Mouse (Mus musculus) heart, embryonic 16.5 days (tissue): Measurements from ENCODE around the gene Acad8. TPM values are rescaled to one million over a fixed set of nuclear protein-coding genes. Genes with fewer than 3 reads are reported as not detected.

Experiments
- ATAC-seq: fragments of 200-750 bp; cut with Nextera tagmentation; replicated peaks from 2 replicates; pipeline ENCODE4 v1.8.0; 2017; ENCODE audit warnings: moderate number of reproducible peaks; ENCODE audit not compliant: insufficient read depth, low FRiP score; ENCODE audit errors: extremely low read depth
- H3K27ac ChIP-seq: fragments of 300-500 bp; sonication (generic); 2 replicates; pipeline ENCODE4 v1.5.1; 2014; ENCODE audit warnings: mild to moderate bottlenecking, low read length, control low read depth, moderate library complexity
- H3K27me3 ChIP-seq: fragments of 300-500 bp; sonication (generic); 2 replicates; pipeline ENCODE4 v1.6.1; 2014; ENCODE audit warnings: low read length, mixed read lengths; ENCODE audit not compliant: control insufficient read depth, insufficient read depth
- H3K36me3 ChIP-seq: fragments of 300-500 bp; sonication (generic); 2 replicates; pipeline ENCODE4 v1.6.1; 2014; ENCODE audit not compliant: control insufficient read depth, insufficient read depth
- H3K4me1 ChIP-seq: fragments of 300-500 bp; sonication (generic); 2 replicates; pipeline ENCODE4 v1.6.1; 2014; ENCODE audit warnings: low read length, mixed read lengths; ENCODE audit not compliant: control insufficient read depth, insufficient read depth
- H3K4me2 ChIP-seq: fragments of 300-500 bp; sonication (generic); 2 replicates; pipeline ENCODE4 v1.6.1; 2014; ENCODE audit warnings: low read depth, mild to moderate bottlenecking, control low read depth, low read length
- H3K4me3 ChIP-seq: fragments of 300-500 bp; sonication (generic); 2 replicates; pipeline ENCODE4 v1.5.1; 2014; ENCODE audit warnings: mild to moderate bottlenecking, control low read depth, low read length
- H3K9ac ChIP-seq: fragments of 300-500 bp; sonication (generic); 2 replicates; pipeline ENCODE4 v1.6.1; 2014; ENCODE audit warnings: low read length, control low read depth
- H3K9me3 ChIP-seq: fragments of 300-500 bp; sonication (generic); replicated peaks from 2 replicates; pipeline ENCODE4 v1.6.1; 2016; ENCODE audit warnings: low read length; ENCODE audit not compliant: control insufficient read depth
- WGBS: fragments of 180-500 bp; shearing (Covaris S2); extraction: QIAGEN DNeasy Blood & Tissue Kit; methylation state at CpG from one replicate; pipeline ENCODE4 v1.1.7; 2014; 5-methylcytosine and 5-hydroxymethylcytosine counted together
- polyA plus RNA-seq: library from polyadenylated mRNA; unstranded; fragments of >200 nt; fragmentation: Nextera tagmentation; extraction: Ambion mirVana; gene quantifications from 2 replicates; pipeline ENCODE4 v1.2.1, GENCODE M21; 2015

Gene Acad8
- polyA plus RNA-seq, 1 experiment from 2014 or later, result 37.1 TPM

DNA sequence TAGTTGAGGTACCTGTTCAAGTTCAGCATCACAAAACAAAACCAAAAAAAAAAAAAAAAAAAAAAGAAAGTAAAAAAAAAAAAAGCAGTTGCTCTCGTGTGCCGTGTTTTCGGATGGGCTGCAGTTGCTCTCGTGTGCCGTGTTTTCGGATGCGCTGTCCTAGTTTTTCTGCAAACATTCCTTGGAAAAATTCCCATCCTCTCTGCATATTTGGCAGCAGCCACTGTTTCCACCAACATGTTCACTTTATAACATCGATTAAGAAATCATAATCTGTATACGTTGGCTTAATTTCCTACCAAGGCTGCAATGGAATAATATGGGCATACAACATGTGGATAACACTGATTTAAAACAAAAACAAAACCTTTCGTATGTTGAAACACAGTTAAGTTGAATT, 6.2 kb downstream of the Acad8 start:
- Histone ChIP-seq H3K27ac (no peak overlapping the region), H3K36me3 (peaks cover 25% of the 10 kb centered on the region), H3K4me3 (no peak overlapping the region), H3K9ac (no peak overlapping the region), H3K9me3 (no peaks in the 10 kb centered on the region), H3K4me1 (no peaks in the 10 kb centered on the region), H3K4me2 (no peak overlapping the region), H3K27me3 (no peaks in the 10 kb centered on the region)
- WGBS, result 88% methylated on average over 10 of the region's 10 CpGs
- no peak for ATAC-seq

DNA sequence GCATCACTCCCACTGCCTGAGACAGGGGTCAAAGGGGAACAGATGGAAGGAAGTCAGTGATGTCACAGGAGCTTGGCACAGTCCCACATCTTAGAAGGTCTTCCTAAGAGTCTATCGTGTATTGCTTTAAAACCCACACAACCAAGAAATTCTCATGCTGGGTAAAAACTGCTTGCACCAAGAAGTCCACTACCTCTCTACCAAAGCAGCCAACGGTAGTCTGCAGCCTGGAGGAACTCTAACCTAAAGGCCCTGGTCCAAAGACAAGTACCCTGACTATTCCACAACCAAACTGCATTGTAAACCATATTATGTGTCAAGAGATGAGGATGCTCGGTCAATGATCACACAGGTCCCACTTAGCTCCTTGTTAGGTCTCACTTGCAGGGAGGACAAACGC, 9.2 kb downstream of the Acad8 start:
- Histone ChIP-seq H3K27me3 (no peaks in the 10 kb centered on the region), H3K9me3 (no peaks in the 10 kb centered on the region), H3K9ac (no peak overlapping the region), H3K4me1 (no peaks in the 10 kb centered on the region), H3K4me3 (no peak overlapping the region), H3K27ac (no peak overlapping the region), H3K4me2 (no peak overlapping the region), H3K36me3 (peaks cover 38% of the 10 kb centered on the region)
- ATAC-seq, result no peak
- 85% methylated on average over 4 of the region's 4 CpGs for WGBS

DNA sequence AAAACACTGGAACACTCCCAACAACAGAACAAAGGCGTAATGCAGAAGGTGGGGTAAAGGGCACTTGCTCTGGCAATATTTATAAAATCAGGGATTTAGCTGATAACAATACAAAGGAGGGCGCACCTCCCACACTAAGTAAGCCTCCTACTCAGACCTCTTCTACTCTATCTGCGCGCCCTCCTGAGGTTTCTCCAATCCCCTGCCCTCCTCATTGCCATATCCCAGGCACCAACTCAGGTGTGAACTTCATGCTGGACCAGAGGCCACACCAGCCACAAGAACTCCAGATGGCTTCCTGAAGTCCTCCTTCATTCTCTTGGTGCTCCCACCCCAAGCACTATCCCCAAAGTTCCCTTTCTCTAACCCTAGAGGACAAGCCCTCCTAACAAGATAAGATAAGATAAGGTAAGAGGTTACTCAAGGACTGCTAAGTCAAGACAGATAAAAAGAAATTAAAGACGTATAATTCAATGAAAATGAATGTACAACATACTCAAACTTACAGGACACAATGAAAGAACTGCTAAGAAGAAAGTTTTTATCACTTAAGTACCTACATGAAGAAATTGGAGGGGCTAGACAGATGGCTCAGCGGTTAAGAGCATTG, 13.6 kb downstream of the Acad8 start:
- WGBS, result 84% methylated on average over 6 of the region's 6 CpGs
- Histone ChIP-seq H3K4me1 (no peaks in the 10 kb centered on the region), H3K36me3 (peaks cover 37% of the 10 kb centered on the region), H3K4me2 (no peak overlapping the region), H3K27ac (no peak overlapping the region), H3K4me3 (no peak overlapping the region), H3K9ac (no peak overlapping the region), H3K27me3 (no peaks in the 10 kb centered on the region), H3K9me3 (no peaks in the 10 kb centered on the region)
- ATAC-seq, result no peak

DNA sequence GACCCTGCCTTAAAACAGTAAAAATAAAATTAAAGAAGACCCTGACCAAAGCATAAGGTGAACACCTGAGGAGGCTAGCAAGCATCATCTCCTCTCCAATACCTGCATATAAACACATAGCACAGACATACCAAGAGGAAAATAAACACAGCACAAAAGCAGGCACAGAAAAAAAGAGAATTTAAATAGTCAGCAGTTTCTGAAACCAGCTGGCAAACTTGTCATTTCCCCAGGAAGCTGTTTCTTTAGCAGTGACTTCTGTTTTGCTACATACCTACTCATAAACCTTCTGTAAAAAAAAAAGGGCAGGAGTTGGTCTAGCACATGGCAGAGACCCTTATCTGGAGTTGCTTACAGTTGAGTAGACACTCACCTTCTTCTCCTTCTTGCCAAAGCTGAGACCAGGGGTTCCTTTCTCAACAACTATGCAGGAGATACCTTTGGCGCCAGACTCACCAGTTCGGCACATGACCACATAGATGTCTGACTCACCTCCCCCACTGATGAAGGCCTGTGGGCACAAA, 14.2 kb downstream of the Acad8 start:
- H3K27ac ChIP-seq, result no peak overlapping the region
- no peak for ATAC-seq
- H3K9ac ChIP-seq, result no peak overlapping the region
- H3K36me3 ChIP-seq, result peaks cover 34% of the 10 kb centered on the region
- H3K4me3 ChIP-seq, result no peak overlapping the region
- H3K9me3 ChIP-seq, result no peaks in the 10 kb centered on the region
- no peak overlapping the region for H3K4me2 ChIP-seq
- no peaks in the 10 kb centered on the region for H3K4me1 ChIP-seq
- WGBS, result 76% methylated on average over 2 of the region's 2 CpGs
- H3K27me3 ChIP-seq, result no peaks in the 10 kb centered on the region

DNA sequence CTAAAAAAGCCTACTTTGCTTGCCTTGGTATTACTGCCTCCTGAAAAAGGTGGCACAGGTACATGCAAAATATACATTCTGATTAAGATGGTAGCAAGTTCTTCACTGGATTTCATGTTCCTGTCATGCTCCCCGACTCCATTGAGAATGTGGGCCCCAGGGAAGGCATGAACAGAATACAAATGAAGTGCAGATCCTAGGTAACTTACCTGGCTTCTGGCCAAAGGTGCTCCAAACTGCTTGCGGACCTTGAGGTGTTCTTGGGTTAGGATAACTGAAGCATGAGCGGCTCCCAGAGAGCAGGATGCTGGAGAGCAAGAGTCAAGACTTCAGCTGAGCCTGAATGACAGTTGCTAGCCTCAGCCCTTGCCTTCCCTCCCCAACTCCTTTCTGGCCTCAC, 20.6 kb downstream of the Acad8 start:
- no peaks in the 10 kb centered on the region for H3K4me1 ChIP-seq
- H3K9me3 ChIP-seq, result no peaks in the 10 kb centered on the region
- H3K4me3 ChIP-seq, result no peak overlapping the region
- no peak overlapping the region for H3K27ac ChIP-seq
- no peak overlapping the region for H3K4me2 ChIP-seq
- 86% methylated on average over 3 of the region's 3 CpGs for WGBS
- H3K27me3 ChIP-seq, result no peaks in the 10 kb centered on the region
- no peak for ATAC-seq
- H3K9ac ChIP-seq, result no peak overlapping the region
- peaks cover 43% of the 10 kb centered on the region for H3K36me3 ChIP-seq

DNA sequence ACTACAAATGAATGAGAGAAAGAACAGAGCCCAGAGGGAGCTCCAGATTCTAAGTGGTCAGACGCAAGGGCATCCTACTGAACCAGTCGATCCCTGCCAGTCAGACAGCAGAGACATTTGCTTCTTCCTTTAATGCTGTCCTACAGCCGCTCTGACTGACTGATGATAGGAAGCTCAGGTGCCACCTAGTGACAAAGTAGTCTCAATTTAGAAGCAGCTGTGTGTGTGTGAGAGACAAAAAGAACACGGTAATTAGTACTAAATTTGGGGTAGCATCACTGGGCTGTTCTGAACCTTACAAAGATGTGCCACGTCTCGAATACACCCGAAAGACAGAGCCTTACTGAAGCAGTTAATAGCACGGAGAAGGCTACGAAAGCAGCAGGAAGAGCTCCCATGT, 21.6 kb downstream of the Acad8 start:
- Histone ChIP-seq H3K4me2 (no peak overlapping the region), H3K4me1 (no peaks in the 10 kb centered on the region), H3K9ac (no peak overlapping the region), H3K36me3 (peaks cover 48% of the 10 kb centered on the region), H3K27me3 (no peaks in the 10 kb centered on the region), H3K4me3 (no peak overlapping the region), H3K9me3 (no peaks in the 10 kb centered on the region), H3K27ac (no peak overlapping the region)
- 73% methylated on average over 9 of the region's 9 CpGs for WGBS
- ATAC-seq, result no peak

DNA sequence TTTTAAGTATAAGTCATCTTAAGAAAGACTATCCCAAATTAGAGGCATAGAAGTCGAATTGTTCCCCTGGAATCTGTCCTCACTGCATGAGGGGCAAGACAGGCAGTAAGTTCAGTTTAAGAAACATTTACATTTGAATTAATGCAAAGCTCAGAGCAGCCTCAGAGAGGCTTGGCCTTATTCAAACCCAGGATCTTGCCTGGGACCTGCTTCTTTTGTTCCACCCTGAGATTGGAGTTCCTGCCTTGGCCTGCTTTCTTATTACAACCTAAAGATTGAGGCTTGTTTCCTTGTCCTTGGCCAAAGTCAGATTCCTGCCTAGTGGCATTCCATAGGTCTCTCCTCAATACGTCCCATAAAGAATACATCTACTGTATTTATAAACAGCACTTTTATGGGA, 51.6 kb downstream of the Acad8 start:
- Histone ChIP-seq H3K9me3 (no peaks in the 10 kb centered on the region), H3K36me3 (no peaks in the 10 kb centered on the region), H3K4me3 (no peak overlapping the region), H3K27ac (no peak overlapping the region), H3K27me3 (no peaks in the 10 kb centered on the region), H3K4me1 (no peaks in the 10 kb centered on the region), H3K4me2 (no peak overlapping the region), H3K9ac (no peak overlapping the region)
- ATAC-seq, result no peak
- WGBS, result 66% methylated on average over 2 of the region's 2 CpGs

DNA sequence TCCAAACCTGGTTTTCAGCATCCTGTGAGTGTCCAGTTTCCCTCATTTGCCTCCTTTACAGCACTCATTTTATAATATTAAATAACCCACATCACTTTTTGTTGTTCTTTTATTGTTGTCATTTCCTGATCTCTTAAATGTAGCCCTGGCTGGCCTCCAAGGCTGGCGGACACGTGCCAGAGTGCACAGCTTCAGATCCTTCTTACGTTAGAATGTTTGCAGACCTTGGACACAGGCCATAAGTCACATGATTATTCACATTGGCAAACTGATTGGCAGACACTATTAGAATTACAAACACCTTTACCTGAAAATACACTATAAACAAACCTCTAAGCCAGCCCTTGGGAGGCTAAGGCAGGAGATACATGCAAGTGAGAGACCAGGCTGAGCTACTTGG, 75.2 kb downstream of the Acad8 start:
- no peak overlapping the region for H3K4me3 ChIP-seq
- H3K27me3 ChIP-seq, result no peaks in the 10 kb centered on the region
- 0 out of 2 replicates have a peak, but pooled peaks cover 3% of the 10 kb centered on the region for H3K4me1 ChIP-seq
- no peak overlapping the region for H3K9ac ChIP-seq
- H3K36me3 ChIP-seq, result no peaks in the 10 kb centered on the region
- H3K4me2 ChIP-seq, result no peak overlapping the region
- no peaks in the 10 kb centered on the region for H3K9me3 ChIP-seq
- WGBS, result 27% methylated on average over 3 of the region's 3 CpGs
- ATAC-seq, result no peak
- H3K27ac ChIP-seq, result no peak overlapping the region
